Mouse (Mus musculus) lung, adult 2 months (tissue): ENCODE measurements around the gene Anks1b. TPM values are rescaled to one million over a fixed set of nuclear protein-coding genes. Genes with fewer than 3 reads are reported as not detected.

Source experiments
- DNase-seq: peaks from one replicate; pipeline ENCODE4 v3.0.0; 2022
- H3K4me1 ChIP-seq: fragments of 200-500 bp; 2 replicates; pipeline ENCODE4 v1.6.1; 2011; ENCODE audit warnings: low read length; ENCODE audit not compliant: control insufficient read depth, insufficient read depth
- H3K4me3 ChIP-seq: fragments of 200-500 bp; replicated peaks from 2 replicates; pipeline ENCODE3; 2011; ENCODE audit warnings: low read depth, mild to moderate bottlenecking, control low read depth, low read length; ENCODE audit errors: extremely low read depth
- CTCF ChIP-seq: fragments of 200-500 bp; IDR thresholded peaks from 2 replicates; pipeline ENCODE4 v1.5.1; 2011; ENCODE audit warnings: mild to moderate bottlenecking, low read length, control low read depth; ENCODE audit not compliant: insufficient read depth
- POLR2A ChIP-seq: fragments of 200-500 bp; IDR thresholded peaks from 2 replicates; pipeline ENCODE4 v1.6.1; 2011; ENCODE audit warnings: low read depth, mild to moderate bottlenecking, control low read depth, low read length, borderline replicate concordance; ENCODE audit errors: extremely low read depth
- WGBS: fragments of 180-500 bp; shearing (Covaris S2); methylation state at CpG from one replicate; pipeline ENCODE4 v1.1.7; 2018; 5-methylcytosine and 5-hydroxymethylcytosine counted together
- polyA plus RNA-seq: library from polyadenylated mRNA; depleted of rRNA; stranded (reverse); fragments of >200 nt; gene quantifications from 2 replicates; pipeline ENCODE4 v1.2.3, GENCODE M21; 2012

The Anks1b gene
- polyA plus RNA-seq, 1 experiment = 0.41 TPM

- Histone ChIP-seq H3K4me1 (no peaks in the 10 kb centered on the region), H3K4me3 (no peak overlapping the region)
- DNase-seq = no peak
- WGBS = 79% methylated on average over 9 of the region's 9 CpGs
- no peak for TF ChIP-seq POLR2A
- TF ChIP-seq CTCF = no peak
Measured at GRCm38 (mm10) chr10:90718684-90719083, 845.4 kb downstream of the Anks1b start.

GRCm38 (mm10) chr10:90719996-90720395, 846.7 kb downstream of the Anks1b start:
- Histone ChIP-seq H3K4me3 (no peak overlapping the region), H3K4me1 (no peaks in the 10 kb centered on the region)
- 43% methylated on average over 4 of the region's 4 CpGs for WGBS
- TF ChIP-seq CTCF (no peak), POLR2A (no peak)
- DNase-seq = no peak

DNA sequence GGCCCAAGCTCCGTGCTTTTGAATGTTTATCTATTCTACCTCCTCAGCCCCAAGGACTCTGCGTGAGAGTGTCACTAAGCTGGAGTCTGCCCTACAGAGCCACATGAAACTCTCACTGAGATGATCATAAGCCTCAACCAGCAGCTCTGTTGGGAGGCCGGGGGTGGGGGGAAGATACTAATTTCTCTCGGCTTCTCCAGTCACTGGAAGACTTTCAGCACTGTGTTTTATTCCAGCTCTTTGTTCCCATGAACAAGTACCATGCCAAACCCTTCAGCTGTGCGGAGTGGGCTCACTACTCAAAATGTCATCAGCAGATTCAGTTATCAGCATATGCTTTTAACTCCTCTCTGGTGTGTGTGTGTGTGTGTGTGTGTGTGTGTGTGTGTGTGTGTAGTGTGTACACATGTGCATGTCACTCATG, 849.8 kb downstream of the Anks1b start:
- DNase-seq = no peak
- no peak for TF ChIP-seq POLR2A
- TF ChIP-seq CTCF = no peak
- WGBS = 50% methylated on average over 5 of the region's 5 CpGs
- Histone ChIP-seq H3K4me1 (no peaks in the 10 kb centered on the region), H3K4me3 (no peak overlapping the region)

DNA sequence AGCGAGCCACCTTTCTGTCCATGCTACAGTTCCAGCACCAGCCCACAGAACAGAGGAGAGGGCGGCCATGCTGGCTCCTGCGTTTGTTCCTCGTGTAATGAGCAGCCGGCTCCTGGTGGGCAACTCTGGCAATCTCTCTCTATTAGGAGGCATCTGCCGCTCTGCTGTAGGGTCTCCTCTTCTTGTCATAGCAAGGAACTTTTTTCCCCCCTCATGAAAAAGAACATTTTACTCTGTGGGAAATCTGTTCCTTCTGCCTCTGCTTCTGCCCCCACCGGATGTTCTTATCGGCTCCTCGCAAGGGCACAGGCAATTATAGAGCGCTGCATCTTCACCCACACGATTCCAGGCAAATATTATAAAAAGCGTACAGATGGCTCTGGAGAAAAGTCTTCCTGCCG, 850.6 kb downstream of the Anks1b start:
- TF ChIP-seq POLR2A (no peak), CTCF (no peak)
- Histone ChIP-seq H3K4me3 (no peak overlapping the region), H3K4me1 (no peaks in the 10 kb centered on the region)
- 77% methylated on average over 13 of the region's 13 CpGs for WGBS
- no peak for DNase-seq

GRCm38 (mm10) chr10:90724931-90725330, 851.6 kb downstream of the Anks1b start:
- no peak overlapping the region for H3K4me3 ChIP-seq
- no peak for DNase-seq
- no peak for TF ChIP-seq POLR2A
- no peak for TF ChIP-seq CTCF
- WGBS = 63% methylated on average over 1 of the region's 1 CpGs
- no peaks in the 10 kb centered on the region for H3K4me1 ChIP-seq

GRCm38 (mm10) chr10:90728401-90729358, 855.4 kb downstream of the Anks1b start:
- no peak for TF ChIP-seq POLR2A
- peak; percentile 59 for TF ChIP-seq CTCF
- peak; percentile 12 for DNase-seq
- no peaks in the 10 kb centered on the region for H3K4me1 ChIP-seq
- WGBS = 23% methylated on average over 22 of the region's 22 CpGs
- H3K4me3 ChIP-seq = no peak overlapping the region

DNA sequence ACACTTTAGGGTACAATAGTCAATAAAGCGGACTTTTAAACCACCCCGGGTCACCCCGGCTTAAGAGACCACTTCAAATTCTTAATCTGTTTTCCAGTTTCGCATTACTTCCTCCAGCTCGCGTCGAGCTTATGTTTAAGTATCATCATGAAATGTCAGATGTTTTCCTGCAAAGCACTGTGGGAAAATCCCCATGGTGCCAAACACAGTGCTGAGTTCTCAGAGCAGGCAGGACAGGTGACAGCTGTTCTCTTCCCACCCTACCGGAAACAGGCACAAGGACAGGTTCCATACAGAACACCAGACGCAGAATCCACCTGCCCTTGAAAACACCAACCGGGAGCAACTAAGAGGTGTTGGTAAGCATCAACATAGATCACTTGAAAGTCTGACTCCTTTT, 856.2 kb downstream of the Anks1b start:
- TF ChIP-seq POLR2A (no peak), CTCF (no peak)
- WGBS = 34% methylated on average over 10 of the region's 10 CpGs
- DNase-seq = no peak

GRCm38 (mm10) chr10:90732823-90733222, 859.5 kb downstream of the Anks1b start:
- Histone ChIP-seq H3K4me1 (no peaks in the 10 kb centered on the region), H3K4me3 (no peak overlapping the region)
- whole genome bisulfite sequencing = 52% methylated on average over 4 of the region's 4 CpGs
- TF ChIP-seq CTCF (no peak), POLR2A (no peak)
- no peak for DNase-seq

More for the DNA sequence above, 856.2 kb downstream of the Anks1b start:
- Histone ChIP-seq H3K4me3 (no peak overlapping the region), H3K4me1 (no peaks in the 10 kb centered on the region)

DNA sequence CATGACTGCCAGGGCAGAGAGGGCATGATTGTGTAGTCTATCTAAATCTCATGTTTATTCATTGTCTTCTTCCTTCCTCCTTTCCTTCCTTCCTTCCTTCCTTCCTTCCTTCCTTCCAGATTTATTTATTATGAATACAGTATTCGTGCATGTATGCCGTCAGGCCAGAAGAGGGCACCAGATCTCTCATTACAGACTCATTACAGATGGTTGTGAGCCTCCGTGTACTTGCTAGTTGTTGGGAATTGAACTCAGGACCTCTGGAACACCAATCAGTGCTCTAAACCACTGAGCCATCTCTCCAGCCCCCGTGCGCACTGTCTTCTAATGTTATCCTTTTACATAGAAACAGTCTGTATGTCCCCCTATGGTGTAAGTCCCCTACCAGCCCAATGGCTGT, 860.3 kb downstream of the Anks1b start:
- TF ChIP-seq CTCF (0 out of 2 replicates have a peak, but pooled peaks have one; percentile 4), POLR2A (no peak)
- Histone ChIP-seq H3K4me3 (no peak overlapping the region), H3K4me1 (no peaks in the 10 kb centered on the region)
- DNase-seq = no peak
- 23% methylated on average over 5 of the region's 5 CpGs for WGBS

DNA sequence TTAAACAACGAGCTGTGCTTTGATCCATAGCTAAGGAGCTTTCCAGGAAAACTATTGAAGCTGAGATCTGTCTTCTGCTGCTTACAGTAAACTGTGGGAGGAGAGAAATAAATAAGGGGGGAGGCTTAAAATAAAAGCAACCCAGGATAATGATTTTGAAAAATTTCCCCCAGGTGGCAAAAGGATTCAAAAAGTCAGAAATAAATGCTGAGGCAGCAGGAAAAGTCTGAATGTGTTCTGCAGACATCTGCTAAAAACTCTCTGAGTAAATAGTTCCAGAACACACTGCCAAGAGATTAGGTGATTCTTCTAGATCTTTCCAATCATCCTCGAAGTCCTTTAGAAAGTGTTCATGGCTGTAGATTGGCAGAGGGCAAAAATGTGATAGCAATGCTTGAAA, 865.2 kb downstream of the Anks1b start:
- no peak overlapping the region for H3K4me3 ChIP-seq
- WGBS = 66% methylated on average over 2 of the region's 2 CpGs
- TF ChIP-seq POLR2A (no peak), CTCF (no peak)
- H3K4me1 ChIP-seq = no peaks in the 10 kb centered on the region
- DNase-seq = no peak
